Comparison of ENCODE assay signal across 8 mouse cellular contexts in the genomic region with DNA sequence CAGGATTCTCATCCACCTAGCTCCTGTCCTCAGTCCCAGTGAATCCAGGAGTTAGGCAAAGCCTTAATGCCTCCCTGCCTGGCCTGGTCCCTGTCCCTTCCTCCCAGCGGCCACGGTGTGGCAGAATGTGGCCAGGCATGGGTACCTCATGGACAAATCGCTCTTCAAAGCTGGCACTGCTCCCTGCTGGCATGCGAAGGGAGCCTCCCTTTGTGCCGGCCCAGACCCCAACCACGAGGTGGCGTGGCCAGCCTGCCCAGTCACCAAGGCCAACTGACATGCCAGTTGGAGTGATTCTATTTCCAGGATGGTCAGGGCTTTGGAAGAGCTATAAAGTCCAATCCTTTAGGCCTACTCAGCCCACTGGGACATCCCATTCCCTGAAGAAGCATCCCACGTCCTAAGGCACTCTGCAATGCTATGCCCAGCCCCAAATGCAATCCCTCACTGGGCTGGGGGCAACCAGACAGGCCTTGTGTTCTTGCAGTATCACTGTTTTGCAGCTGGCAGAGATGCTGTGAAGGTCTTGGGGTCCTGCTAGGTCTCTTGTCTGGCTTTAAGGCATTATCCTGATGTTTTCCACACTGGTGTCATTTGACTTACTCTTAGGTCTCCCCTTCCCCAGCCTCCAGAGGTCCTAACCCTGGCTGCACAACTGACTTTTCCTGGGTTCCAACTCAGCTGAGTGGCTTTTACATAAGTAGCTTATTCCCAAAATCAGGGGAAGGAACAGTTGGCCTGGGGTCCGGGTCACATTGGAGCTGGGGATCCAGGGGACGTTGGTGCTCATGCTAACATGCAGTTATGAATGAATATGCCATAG. TPM values are rescaled to one million over a fixed set of nuclear protein-coding genes. Genes with fewer than 3 reads are reported as not detected.
DNase-seq lines count a peak whose midpoint lies in the region; ATAC-seq lines count a peak whose summit lies in the region.

No protein-coding gene starts in this region.

- H3K36me3 ChIP-seq in embryonic facial prominence, embryonic 13.5 days, result no peaks in the 10 kb centered on the region
- H3K36me3 ChIP-seq in forebrain, embryonic 14.5 days (ENCODE audit: control insufficient read depth, insufficient read depth, low read length), result no peaks in the 10 kb centered on the region

- H3K27ac ChIP-seq in embryonic facial prominence, embryonic 13.5 days, result peak overlapping the region; percentile 48
- no peak overlapping the region for H3K27ac ChIP-seq in forebrain, embryonic 14.5 days (ENCODE audit: low read depth, low read length)

- 87% methylated on average over 10 of the region's 10 CpGs for WGBS in embryonic facial prominence, embryonic 13.5 days
- WGBS in forebrain, embryonic 14.5 days, result 87% methylated on average over 10 of the region's 10 CpGs

- no peak for ATAC-seq in embryonic facial prominence, embryonic 13.5 days (ENCODE audit: insufficient number of reproducible peaks, insufficient read depth, low FRiP score, low TSS enrichment, low read depth)
- no peak for ATAC-seq in forebrain, embryonic 14.5 days

- intact Hi-C loops in heart, postnatal 36 days (cut with DNase I), result no loop called here

- peaks cover 65% of the 10 kb centered on the region for H3K4me1 ChIP-seq in embryonic facial prominence, embryonic 13.5 days
- peaks cover 8% of the 10 kb centered on the region for H3K4me1 ChIP-seq in forebrain, embryonic 14.5 days (ENCODE audit: control insufficient read depth, insufficient read depth, low read length)

- peak; percentile 47 for DNase-seq in kidney, postnatal 10 days
- no peak for DNase-seq in kidney, adult 9 months
- peak; percentile 61 for DNase-seq in adrenal gland, adult 2 months
- DNase-seq in heart, postnatal 36 days, result peak; percentile 32 to 36
- no peak for DNase-seq in embryo, embryonic 11 days
- DNase-seq in thymus, postnatal 25 days, result no peak
- no peak for DNase-seq in forebrain, embryonic 14.5 days (ENCODE audit: low spot score)

- H3K9ac ChIP-seq in embryonic facial prominence, embryonic 13.5 days, result no peak overlapping the region
- H3K9ac ChIP-seq in forebrain, embryonic 14.5 days (ENCODE audit: low read length), result no peak overlapping the region

- H3K9me3 ChIP-seq in embryonic facial prominence, embryonic 13.5 days, result no peaks in the 10 kb centered on the region
- H3K9me3 ChIP-seq in forebrain, embryonic 14.5 days (replicated peaks; ENCODE audit: control insufficient read depth, low read length), result no peaks in the 10 kb centered on the region

- no peak overlapping the region for H3K4me3 ChIP-seq in embryonic facial prominence, embryonic 13.5 days
- no peak overlapping the region for H3K4me3 ChIP-seq in forebrain, embryonic 14.5 days (ENCODE audit: low read depth, low read length)

- H3K4me2 ChIP-seq in embryonic facial prominence, embryonic 13.5 days, result no peak overlapping the region
- H3K4me2 ChIP-seq in forebrain, embryonic 14.5 days (ENCODE audit: low read length), result no peak overlapping the region

- no peaks in the 10 kb centered on the region for H3K27me3 ChIP-seq in embryonic facial prominence, embryonic 13.5 days
- H3K27me3 ChIP-seq in forebrain, embryonic 14.5 days (replicated peaks; ENCODE audit: control insufficient read depth, insufficient read depth, low read length), result no peaks in the 10 kb centered on the region

RNA-seq across cellular contexts. Expression of gene Mrpl23, which starts 17.7 kb away (rescaled TPM):
- 1 to 10 TPM; 2.2 to 8.0 TPM for total RNA-seq in adrenal gland, adult 2 months (2021)
- 6.9 and 7.6 TPM in 2 replicates for polyA plus RNA-seq in adrenal gland, adult 2 months (2012; rRNA removed)
- polyA plus RNA-seq in embryonic facial prominence, embryonic 13.5 days (2015; fragmentation: Nextera tagmentation; extraction: Ambion mirVana), result 36.0 and 36.7 TPM in 2 replicates
- 10 to 100 TPM; 12.8 to 13.1 TPM for total RNA-seq in heart, postnatal 36 days (2021)
- 21.7 and 28.7 TPM in 2 replicates for polyA plus RNA-seq in forebrain, embryonic 14.5 days (2014; fragmentation: Nextera tagmentation; extraction: Ambion mirVana)

RNA-seq across cellular contexts. Expression of gene Tnnt3, which starts 51.5 kb away (rescaled TPM):
- not detected for total RNA-seq in adrenal gland, adult 2 months (2021)
- polyA plus RNA-seq in adrenal gland, adult 2 months (2012; rRNA removed), result 0.52 TPM in 1 of 2 replicates, not detected in the other
- polyA plus RNA-seq in embryonic facial prominence, embryonic 13.5 days (2015; fragmentation: Nextera tagmentation; extraction: Ambion mirVana), result 3.8 and 5.8 TPM in 2 replicates
- total RNA-seq in heart, postnatal 36 days (2021), result under 1 TPM; 0.61 to 0.68 TPM
- 0.42 and 0.53 TPM in 2 replicates for polyA plus RNA-seq in forebrain, embryonic 14.5 days (2014; fragmentation: Nextera tagmentation; extraction: Ambion mirVana)

Comparison
In these comparisons a context has a peak if more than half of its experiments do, and no peak if none do; other contexts are left out.
1. DNase-seq: peak in kidney, postnatal 10 days (single experiment), adrenal gland, adult 2 months (single experiment) and heart, postnatal 36 days (2 of 2); none in kidney, adult 9 months (single experiment), embryo, embryonic 11 days (single experiment), thymus, postnatal 25 days (single experiment) and forebrain, embryonic 14.5 days (single experiment).